Mouse (Mus musculus) neural tube, embryonic 15.5 days (tissue): ENCODE measurements around the gene Rab32. TPM values are rescaled to one million over a fixed set of nuclear protein-coding genes. Genes with fewer than 3 reads are reported as not detected.

Source experiments
- polyA plus RNA-seq: library from polyadenylated mRNA; unstranded; fragments of >200 nt; fragmentation: Nextera tagmentation; extraction: Ambion mirVana; gene quantifications from 2 replicates; pipeline ENCODE4 v1.2.1, GENCODE M21; 2015

Gene Rab32
- polyA plus RNA-seq, 1 experiment from 2014 or later = 4.5 TPM

Other genes starting within 250 kb of the Rab32 start
- 0.20 and 0.31 TPM in 2 replicates for gene Adgb, start 85.9 kb downstream of the Rab32 start, polyA plus RNA-seq
- gene Gm10944, start 123.1 kb upstream of the Rab32 start, polyA plus RNA-seq = not detected in 2 replicates